Mouse (Mus musculus) megakaryocyte-erythroid progenitor cell, adult 5 weeks (primary cell): ENCODE measurements around the gene Ift20. TPM values are rescaled to one million over a fixed set of nuclear protein-coding genes. Genes with fewer than 3 reads are reported as not detected.

ENCODE experiments used
- polyA plus RNA-seq: library from polyadenylated mRNA; stranded (reverse); fragments of >175 nt; gene quantifications from 2 replicates; pipeline ENCODE4 v1.2.3, GENCODE M21; 2012

Gene Ift20
- polyA plus RNA-seq: 71.6 and 76.3 TPM in 2 replicates

GRCm38 (mm10) chr11:78536080-78536689 is at the start of gene Ift20, which contains the start of gene Tnfaip1:
Gene Ift20, plus strand, starts transcription at chr11:78536361.
Gene Tnfaip1, minus strand, starts transcription at chr11:78536332.

DNA sequence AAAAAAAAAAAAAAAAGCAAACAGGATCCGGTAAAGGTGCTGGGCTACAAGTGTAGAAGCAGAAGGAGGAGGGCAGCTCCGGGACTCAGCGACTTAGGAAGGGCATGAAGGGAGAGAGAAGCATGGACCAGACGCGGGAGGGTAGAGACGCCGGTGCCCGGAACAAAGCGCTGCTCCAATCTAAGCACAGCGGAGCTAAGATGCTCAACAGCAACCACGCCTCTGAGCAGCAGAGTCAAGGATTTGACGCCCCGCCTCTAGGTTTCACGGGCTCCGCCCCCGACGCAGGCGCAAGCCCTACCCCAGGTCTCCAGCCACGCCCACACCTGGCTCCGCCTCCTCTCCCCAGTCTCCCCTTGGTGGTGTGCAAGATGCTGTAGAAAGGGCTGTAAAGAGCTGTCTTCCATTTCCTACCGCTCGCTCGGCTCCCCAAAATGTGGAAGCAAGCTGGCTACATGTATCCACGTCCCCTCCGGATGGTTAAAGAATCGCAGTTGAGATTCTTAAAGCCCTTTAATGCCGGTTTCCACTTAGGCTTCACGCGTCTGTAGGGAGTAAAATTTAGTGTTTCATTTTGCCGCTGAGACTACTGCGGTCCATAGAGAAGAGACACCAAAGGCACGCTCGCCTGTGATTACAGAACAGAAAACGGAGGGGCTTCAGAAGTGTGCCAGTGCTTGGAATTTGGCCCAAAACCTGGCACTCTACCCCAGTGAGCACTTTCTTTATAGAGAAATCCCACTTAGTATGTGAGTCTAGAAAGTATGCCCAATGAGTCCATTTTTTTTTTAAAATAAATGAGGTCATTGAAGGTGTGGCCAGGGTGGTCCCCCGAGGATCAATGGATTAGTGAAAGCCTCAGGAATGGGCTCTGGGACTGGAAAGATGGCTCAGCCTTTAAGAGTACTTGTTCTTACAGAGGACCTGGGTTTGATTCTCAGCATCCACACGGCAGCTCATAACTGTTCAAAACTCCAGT is 38.3 kb upstream of the Ift20 start, which contains the start of gene Sarm1:
Gene Sarm1 (minus strand): TSS at position 211 of the 979 bp plus-strand sequence.

DNA sequence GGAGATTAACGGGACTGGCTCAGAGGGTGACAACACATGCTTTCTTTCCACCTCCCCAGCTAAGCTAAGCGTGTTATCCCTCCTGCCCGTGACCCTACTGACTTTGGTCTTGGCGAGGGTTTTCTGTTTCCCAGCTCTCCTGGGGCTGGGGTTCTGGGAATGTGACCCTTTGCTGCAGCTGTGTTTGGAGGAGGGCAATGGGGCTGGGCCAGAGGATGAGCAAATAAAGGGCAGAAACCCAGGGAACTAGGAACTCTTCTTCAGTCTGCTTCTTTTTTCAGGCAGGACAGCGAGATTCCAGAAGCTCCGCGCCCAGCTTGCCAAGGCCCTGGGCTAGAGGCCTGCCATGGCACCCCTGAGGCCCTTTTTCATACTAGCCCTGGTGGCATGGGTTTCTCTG is 37.2 kb upstream of the Ift20 start, which contains the start of gene Vtn:
Gene Vtn (plus strand): TSS at position 88 of the 400 bp plus-strand sequence.

DNA sequence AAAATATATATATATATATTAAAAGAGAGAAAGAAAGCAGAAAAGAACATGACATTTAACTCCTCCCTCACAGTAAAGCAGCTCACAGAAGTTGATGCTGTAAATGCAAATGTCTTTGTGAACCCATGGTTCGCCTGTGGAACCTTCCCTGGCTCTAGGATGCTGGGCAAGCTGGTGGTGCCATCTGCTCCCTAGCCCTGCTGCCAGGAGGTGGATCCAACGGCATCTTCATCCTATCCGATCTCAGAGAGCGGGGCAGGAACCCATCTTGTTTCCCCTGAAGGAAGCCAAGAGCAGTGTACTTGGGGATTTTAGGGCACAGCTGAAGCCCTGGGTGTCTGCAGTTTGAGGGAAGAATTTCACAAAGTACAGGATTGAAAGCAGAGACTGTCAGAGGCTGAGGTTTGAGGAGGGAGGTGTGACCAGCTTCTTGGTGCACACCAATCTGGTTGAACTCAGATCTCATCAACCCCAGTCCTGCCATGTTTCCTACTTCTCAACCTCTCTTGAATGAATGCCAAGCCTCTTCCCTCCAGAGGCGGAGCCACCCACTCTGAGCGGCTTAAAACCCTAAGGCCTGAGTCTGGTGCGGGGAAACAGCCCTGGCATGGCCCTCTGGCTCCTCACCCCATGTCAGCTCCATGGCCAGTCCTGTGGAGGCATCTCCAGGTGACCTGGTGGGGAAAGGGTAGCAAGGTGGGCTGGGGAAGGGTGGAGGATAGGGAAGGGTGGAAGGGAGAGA is 33.1 kb upstream of the Ift20 start, which contains the start of gene Sebox:
Gene Sebox (plus strand): TSS at position 539 of the 742 bp plus-strand sequence.

DNA sequence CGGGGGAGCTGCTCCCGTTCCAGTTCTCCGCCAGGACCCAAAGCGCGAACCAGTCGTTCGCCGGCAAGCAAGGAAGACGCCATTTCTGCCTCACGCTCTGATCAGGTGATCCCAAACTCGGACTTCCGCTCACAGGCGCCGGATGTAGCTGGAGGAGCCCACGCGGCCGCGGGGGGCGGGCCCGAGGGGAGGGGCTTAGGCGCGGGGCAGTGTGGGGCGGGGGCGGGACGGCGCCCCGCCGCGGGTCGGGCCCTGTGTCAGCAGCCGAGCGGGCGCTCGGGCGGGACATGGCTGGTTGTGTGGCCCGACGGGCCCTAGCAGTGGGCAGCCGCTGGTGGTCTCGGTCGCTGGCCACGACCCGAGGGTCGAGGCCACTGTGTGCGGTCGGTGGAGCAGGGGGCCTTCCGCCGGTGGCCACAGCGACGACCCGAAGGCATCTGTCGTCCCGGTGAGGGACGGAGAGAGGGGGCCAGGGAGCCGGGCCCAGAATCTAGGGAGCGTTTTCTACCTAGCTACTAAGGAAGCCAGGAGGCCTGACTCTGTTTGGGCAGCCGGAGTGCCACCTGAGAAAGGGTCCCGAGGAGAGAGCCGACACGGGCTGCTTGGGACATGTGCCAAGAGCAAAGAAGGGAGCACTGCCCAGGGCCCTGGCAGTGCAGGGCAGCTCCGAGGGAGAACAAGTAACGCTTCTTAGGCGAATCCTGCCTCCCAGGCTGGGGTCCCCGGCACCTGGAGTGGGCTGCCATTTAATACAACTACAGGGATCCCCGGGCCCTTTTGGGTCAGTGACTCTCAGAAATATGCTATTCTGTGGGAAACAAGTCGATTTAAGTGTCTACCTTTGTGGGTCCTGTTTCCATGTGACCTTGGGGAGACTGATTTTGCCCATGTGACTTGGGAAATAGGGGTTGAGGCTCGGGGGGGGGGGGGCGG is 23.9 kb upstream of the Ift20 start, which contains the start of the genes Tmem199 and Poldip2:
Gene Tmem199 (minus strand): TSS at position 148 of the 933 bp plus-strand sequence.
Gene Poldip2 (plus strand): TSS at position 169 of the 933 bp plus-strand sequence.

GRCm38 (mm10) chr11:78550168-78551058 is 14.3 kb downstream of the Ift20 start, which contains the start of gene Tmem97:
Gene Tmem97, minus strand, starts transcription at chr11:78550777.

Other genes with a start within 250 kb of the Ift20 start
- gene BC030499, start 245.5 kb upstream of the Ift20 start, polyA plus RNA-seq: not detected in 2 replicates
- 66.8 and 68.5 TPM in 2 replicates for gene Spag5, start 234.8 kb upstream of the Ift20 start, polyA plus RNA-seq
- 0.44 and 1.4 TPM in 2 replicates for gene Aldoc, start 213.4 kb upstream of the Ift20 start, polyA plus RNA-seq
- gene Pigs, start 207.9 kb upstream of the Ift20 start, polyA plus RNA-seq: 84.7 and 91.0 TPM in 2 replicates
- gene Unc119, start 192.9 kb upstream of the Ift20 start, polyA plus RNA-seq: 74.0 and 91.3 TPM in 2 replicates
- not detected in 2 replicates for gene Foxn1, start 149.8 kb upstream of the Ift20 start, polyA plus RNA-seq
- 0.05 and 0.10 TPM in 2 replicates for gene Slc13a2, start 114.1 kb upstream of the Ift20 start, polyA plus RNA-seq
- 1.1 and 1.7 TPM in 2 replicates for gene Slc46a1, start 70.7 kb upstream of the Ift20 start, polyA plus RNA-seq
- gene Sarm1, start 38.6 kb upstream of the Ift20 start, polyA plus RNA-seq: 0.04 TPM in 1 of 2 replicates, not detected in the other
- not detected in 2 replicates for gene Vtn, start 37.3 kb upstream of the Ift20 start, polyA plus RNA-seq
- not detected in 2 replicates for gene Sebox, start 32.9 kb upstream of the Ift20 start, polyA plus RNA-seq
- gene Tmem199, start 24.2 kb upstream of the Ift20 start, polyA plus RNA-seq: 8.4 and 11.4 TPM in 2 replicates
- 65.3 and 65.5 TPM in 2 replicates for gene Poldip2, start 24.2 kb upstream of the Ift20 start, polyA plus RNA-seq
- 2.5 and 4.3 TPM in 2 replicates for gene Tnfaip1, start within 50 bp of the Ift20 start, polyA plus RNA-seq
- gene Tmem97, start 14.4 kb downstream of the Ift20 start, polyA plus RNA-seq: 24.4 and 34.5 TPM in 2 replicates
- gene Nlk, start 161.0 kb downstream of the Ift20 start, polyA plus RNA-seq: 5.8 and 5.9 TPM in 2 replicates
- 37.4 and 44.1 TPM in 2 replicates for gene Ccnq, start 215.4 kb downstream of the Ift20 start, polyA plus RNA-seq